Mouse (Mus musculus): ENCODE data around the gene Polr2e. TPM values are rescaled to one million over a fixed set of nuclear protein-coding genes. Genes with fewer than 3 reads are reported as not detected.

Gene Polr2e
- polyA plus RNA-seq, 1 experiment from 2014 or later = 312 TPM

GRCm38 (mm10) chr10:80027681-80028520, 11.7 kb downstream of the Polr2e start:
- Histone ChIP-seq H3K27ac (replicated peaks) (no peak overlapping the region), H3K4me3 (no peak overlapping the region), H3K4me1 (peaks cover 15% of the 10 kb centered on the region; the same call in 1 of the 2 replicates), H3K36me3 (replicated peaks) (peaks cover 51% of the 10 kb centered on the region), H3K27me3 (replicated peaks; ENCODE audit: low read depth, poor library complexity, severe bottlenecking) (no peaks in the 10 kb centered on the region), H3K9me3 (no peaks in the 10 kb centered on the region)
- WGBS = 78% methylated on average over 20 of the region's 20 CpGs
- DNase-seq (ENCODE audit: low spot score) = no peak

- H3K4me3 ChIP-seq = no peak overlapping the region
Observed at GRCm38 (mm10) chr10:80025889-80026288, 13.7 kb downstream of the Polr2e start.

GRCm38 (mm10) chr10:80025463-80025862, 14.1 kb downstream of the Polr2e start:
- WGBS = 78% methylated on average over 10 of the region's 10 CpGs
- DNase-seq (ENCODE audit: low spot score) = no peak
- no peaks in the 10 kb centered on the region for H3K9me3 ChIP-seq
- peaks cover 3% of the 10 kb centered on the region; the same call in 1 of the 2 replicates for H3K27me3 ChIP-seq (replicated peaks; ENCODE audit: low read depth, poor library complexity, severe bottlenecking)
- peaks cover 56% of the 10 kb centered on the region for H3K36me3 ChIP-seq (replicated peaks)
- H3K4me1 ChIP-seq = peaks cover 18% of the 10 kb centered on the region
- H3K27ac ChIP-seq (replicated peaks) = no peak overlapping the region
- H3K4me3 ChIP-seq = no peak overlapping the region

More at GRCm38 (mm10) chr10:80025889-80026288, 13.7 kb downstream of the Polr2e start:
- H3K9me3 ChIP-seq = no peaks in the 10 kb centered on the region
- DNase-seq (ENCODE audit: low spot score) = no peak
- WGBS = 67% methylated on average over 12 of the region's 12 CpGs
- H3K27ac ChIP-seq (replicated peaks) = no peak overlapping the region
- H3K27me3 ChIP-seq (replicated peaks; ENCODE audit: low read depth, poor library complexity, severe bottlenecking) = no peaks in the 10 kb centered on the region
- peaks cover 60% of the 10 kb centered on the region for H3K36me3 ChIP-seq (replicated peaks)
- peaks cover 14% of the 10 kb centered on the region; the same call in 1 of the 2 replicates for H3K4me1 ChIP-seq

GRCm38 (mm10) chr10:80025044-80025347, 14.6 kb downstream of the Polr2e start:
- Histone ChIP-seq H3K27ac (replicated peaks) (no peak overlapping the region), H3K27me3 (replicated peaks; ENCODE audit: low read depth, poor library complexity, severe bottlenecking) (peaks cover 5% of the 10 kb centered on the region; the same call in 1 of the 2 replicates), H3K36me3 (replicated peaks) (peaks cover 56% of the 10 kb centered on the region), H3K4me3 (no peak overlapping the region), H3K9me3 (no peaks in the 10 kb centered on the region), H3K4me1 (peaks cover 23% of the 10 kb centered on the region)
- no peak for DNase-seq (ENCODE audit: low spot score)
- WGBS = 57% methylated on average over 4 of the region's 4 CpGs

GRCm38 (mm10) chr10:80024229-80025043, 15.2 kb downstream of the Polr2e start:
- DNase-seq (ENCODE audit: low spot score) = no peak
- peaks cover 53% of the 10 kb centered on the region for H3K36me3 ChIP-seq (replicated peaks)
- 82% methylated on average over 15 of the region's 15 CpGs for WGBS
- H3K27ac ChIP-seq (replicated peaks) = 0 out of 2 replicates have a peak overlapping the region, but pooled peaks have one; percentile 52
- no peak overlapping the region for H3K4me3 ChIP-seq
- peaks cover 10% of the 10 kb centered on the region for H3K27me3 ChIP-seq (replicated peaks; ENCODE audit: low read depth, poor library complexity, severe bottlenecking)
- H3K4me1 ChIP-seq = peaks cover 29% of the 10 kb centered on the region
- H3K9me3 ChIP-seq = no peaks in the 10 kb centered on the region

- Histone ChIP-seq H3K27me3 (replicated peaks; ENCODE audit: low read depth, poor library complexity, severe bottlenecking) (peaks cover 17% of the 10 kb centered on the region), H3K36me3 (replicated peaks) (peaks cover 46% of the 10 kb centered on the region)
- WGBS = 87% methylated on average over 5 of the region's 5 CpGs
Observed at GRCm38 (mm10) chr10:80023758-80024157, 15.8 kb downstream of the Polr2e start.

GRCm38 (mm10) chr10:80022806-80023205, 16.8 kb downstream of the Polr2e start:
- no peak for DNase-seq (ENCODE audit: low spot score)
- H3K36me3 ChIP-seq (replicated peaks) = peaks cover 38% of the 10 kb centered on the region
- H3K27me3 ChIP-seq (replicated peaks; ENCODE audit: low read depth, poor library complexity, severe bottlenecking) = peaks cover 23% of the 10 kb centered on the region
- WGBS = 95% methylated on average over 8 of the region's 8 CpGs
- no peaks in the 10 kb centered on the region for H3K9me3 ChIP-seq
- H3K4me3 ChIP-seq = 0 out of 2 replicates have a peak overlapping the region, but pooled peaks have one; percentile 3
- no peak overlapping the region for H3K27ac ChIP-seq (replicated peaks)
- H3K4me1 ChIP-seq = peaks cover 39% of the 10 kb centered on the region

More at GRCm38 (mm10) chr10:80023758-80024157, 15.8 kb downstream of the Polr2e start:
- Histone ChIP-seq H3K4me1 (peaks cover 35% of the 10 kb centered on the region), H3K9me3 (no peaks in the 10 kb centered on the region), H3K27ac (replicated peaks) (no peak overlapping the region), H3K4me3 (no peak overlapping the region)
- DNase-seq (ENCODE audit: low spot score) = no peak

GRCm38 (mm10) chr10:80022164-80022563, 17.4 kb downstream of the Polr2e start:
- Histone ChIP-seq H3K27ac (replicated peaks) (no peak overlapping the region), H3K4me3 (no peak overlapping the region), H3K36me3 (replicated peaks) (peaks cover 34% of the 10 kb centered on the region), H3K9me3 (no peaks in the 10 kb centered on the region), H3K27me3 (replicated peaks; ENCODE audit: low read depth, poor library complexity, severe bottlenecking) (peaks cover 29% of the 10 kb centered on the region), H3K4me1 (peaks cover 39% of the 10 kb centered on the region)
- no peak for DNase-seq (ENCODE audit: low spot score)
- WGBS = 94% methylated on average over 12 of the region's 12 CpGs

GRCm38 (mm10) chr10:80021320-80021641, 18.3 kb downstream of the Polr2e start:
- Histone ChIP-seq H3K36me3 (replicated peaks) (peaks cover 25% of the 10 kb centered on the region), H3K4me3 (0 out of 2 replicates have a peak overlapping the region, but pooled peaks have one; percentile 3), H3K27me3 (replicated peaks; ENCODE audit: low read depth, poor library complexity, severe bottlenecking) (peaks cover 38% of the 10 kb centered on the region), H3K27ac (replicated peaks) (no peak overlapping the region), H3K4me1 (peaks cover 41% of the 10 kb centered on the region), H3K9me3 (no peaks in the 10 kb centered on the region)
- no peak for DNase-seq (ENCODE audit: low spot score)
- whole genome bisulfite sequencing = 91% methylated on average over 13 of the region's 13 CpGs

- Histone ChIP-seq H3K4me1 (peaks cover 36% of the 10 kb centered on the region), H3K4me3 (peak overlapping the region; percentile 56), H3K9me3 (no peaks in the 10 kb centered on the region), H3K36me3 (replicated peaks) (peaks cover 21% of the 10 kb centered on the region), H3K27ac (replicated peaks) (no peak overlapping the region; the same call in 1 of the 2 replicates), H3K27me3 (replicated peaks; ENCODE audit: low read depth, poor library complexity, severe bottlenecking) (peaks cover 43% of the 10 kb centered on the region)
- no peak for DNase-seq (ENCODE audit: low spot score)
- WGBS = 82% methylated on average over 18 of the region's 18 CpGs
Observed at GRCm38 (mm10) chr10:80020603-80021319, 18.8 kb downstream of the Polr2e start.

GRCm38 (mm10) chr10:80020191-80020590, 19.4 kb downstream of the Polr2e start:
- Histone ChIP-seq H3K27ac (replicated peaks) (peak overlapping the region; percentile 91), H3K4me1 (peaks cover 32% of the 10 kb centered on the region)

More at GRCm38 (mm10) chr10:80020191-80020590, 19.4 kb downstream of the Polr2e start:
- Histone ChIP-seq H3K4me3 (peak overlapping the region; percentile 56), H3K36me3 (replicated peaks) (peaks cover 21% of the 10 kb centered on the region), H3K9me3 (no peaks in the 10 kb centered on the region), H3K27me3 (replicated peaks; ENCODE audit: low read depth, poor library complexity, severe bottlenecking) (peaks cover 49% of the 10 kb centered on the region)
- 22% methylated on average over 11 of the region's 11 CpGs for WGBS
- no peak for DNase-seq (ENCODE audit: low spot score)

All from embryonic facial prominence, embryonic 10.5 days (tissue).